24 mouse cellular contexts compared by ENCODE assay signal in the genomic region with DNA sequence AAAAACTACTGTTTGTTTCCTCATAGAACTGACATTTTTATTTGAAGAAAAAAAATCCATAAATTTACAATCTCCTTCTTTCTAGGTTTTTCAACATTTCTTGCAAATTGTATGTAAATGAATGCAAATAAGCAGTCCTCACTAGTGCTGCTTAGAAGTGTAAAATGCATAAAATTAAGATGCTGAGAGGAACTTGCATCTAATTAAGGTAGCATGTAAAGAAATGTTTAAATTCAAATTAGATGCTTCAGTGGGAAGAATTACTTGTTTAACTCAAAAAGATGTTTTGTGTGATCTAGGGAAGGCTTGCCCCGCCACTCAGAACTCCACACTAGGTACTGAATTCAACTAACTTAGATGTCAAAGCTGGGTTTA.
DNase-seq lines count a peak whose midpoint lies in the region; ATAC-seq and TF ChIP-seq lines count a peak whose summit lies in the region.
"Had no signal": no experiment of that assay in that cellular context is flagged by ENCODE, and none has a peak within 500 bp of the region (broad histone marks: within the 10 kb centered on the region; RNA-seq: fewer than 3 reads in every experiment).

No protein-coding gene starts in this region.

- H3K36me3 ChIP-seq in forebrain, embryonic 16.5 days (ENCODE audit: control insufficient read depth, insufficient read depth): no peaks in the 10 kb centered on the region
- no peaks in the 10 kb centered on the region for H3K36me3 ChIP-seq in forebrain, embryonic 11.5 days (ENCODE audit: control insufficient read depth, insufficient read depth, low read length)
- H3K36me3 ChIP-seq in hindbrain, embryonic 14.5 days (replicated peaks; ENCODE audit: control insufficient read depth, insufficient read depth): no peaks in the 10 kb centered on the region
- no peaks in the 10 kb centered on the region for H3K36me3 ChIP-seq in hindbrain, embryonic 11.5 days (ENCODE audit: control insufficient read depth, insufficient read depth, low read length)
- H3K36me3 ChIP-seq: embryonic facial prominence, embryonic 13.5 days; hindbrain, embryonic 13.5 days had no signal

- H3K27me3 ChIP-seq in forebrain, embryonic 16.5 days (replicated peaks; ENCODE audit: control insufficient read depth, insufficient read depth, low read length): no peaks in the 10 kb centered on the region
- no peaks in the 10 kb centered on the region for H3K27me3 ChIP-seq in forebrain, embryonic 11.5 days (ENCODE audit: control insufficient read depth, insufficient read depth, low read length)
- H3K27me3 ChIP-seq in hindbrain, embryonic 14.5 days (ENCODE audit: control insufficient read depth, insufficient read depth, low read length): no peaks in the 10 kb centered on the region
- H3K27me3 ChIP-seq in hindbrain, embryonic 11.5 days (ENCODE audit: control insufficient read depth, insufficient read depth, low read length): no peaks in the 10 kb centered on the region
- H3K27me3 ChIP-seq: embryonic facial prominence, embryonic 13.5 days; hindbrain, embryonic 13.5 days had no signal

- TF ChIP-seq CTCF in brain, embryonic 14.5 days (IDR thresholded peaks at IDR 0.05; ENCODE audit: borderline replicate concordance, extremely low read depth, insufficient read depth, insufficient read length): no peak

- H3K4me2 ChIP-seq in forebrain, embryonic 16.5 days (ENCODE audit: low read length): no peak overlapping the region; the same call in 1 of the 2 replicates
- no peak overlapping the region for H3K4me2 ChIP-seq in forebrain, embryonic 11.5 days (ENCODE audit: low read depth, low read length, severe bottlenecking)
- H3K4me2 ChIP-seq in hindbrain, embryonic 14.5 days (replicated peaks): no peak overlapping the region
- H3K4me2 ChIP-seq in hindbrain, embryonic 11.5 days (replicated peaks; ENCODE audit: low read depth, low read length): no peak overlapping the region
- H3K4me2 ChIP-seq: embryonic facial prominence, embryonic 13.5 days; heart, embryonic 11.5 days; hindbrain, embryonic 13.5 days had no signal

- peak; percentile 64 for ATAC-seq in forebrain, embryonic 16.5 days
- no peak for ATAC-seq in forebrain, embryonic 11.5 days (replicated peaks; ENCODE audit: low FRiP score)
- ATAC-seq in hindbrain, embryonic 14.5 days (ENCODE audit: low FRiP score): no peak
- ATAC-seq in hindbrain, embryonic 11.5 days (ENCODE audit: low FRiP score): no peak
- ATAC-seq: CD4-positive, CD25-positive, alpha-beta regulatory T cell, adult 4 months; inflammation-experienced regulatory T-cells, adult 6 months; intestine, embryonic 16.5 days had no signal

- H3K4me3 ChIP-seq in forebrain, embryonic 16.5 days (replicated peaks; ENCODE audit: low read length): no peak overlapping the region
- no peak overlapping the region for H3K4me3 ChIP-seq in forebrain, embryonic 11.5 days (ENCODE audit: low read depth, low read length)
- H3K4me3 ChIP-seq in hindbrain, embryonic 14.5 days (replicated peaks; ENCODE audit: low read length): no peak overlapping the region
- no peak overlapping the region for H3K4me3 ChIP-seq in hindbrain, embryonic 11.5 days (ENCODE audit: low read depth, low read length)
- H3K4me3 ChIP-seq: embryonic facial prominence, embryonic 13.5 days; erythroblast, embryonic 14.5 days; hindbrain, embryonic 13.5 days had no signal

- H3K27ac ChIP-seq in forebrain, embryonic 16.5 days (ENCODE audit: low read length): peak overlapping the region; percentile 92
- H3K27ac ChIP-seq in forebrain, embryonic 11.5 days (ENCODE audit: low read depth, low read length): no peak overlapping the region
- H3K27ac ChIP-seq in hindbrain, embryonic 14.5 days: peak overlapping the region; percentile 44
- no peak overlapping the region for H3K27ac ChIP-seq in hindbrain, embryonic 11.5 days (ENCODE audit: low read depth, low read length)
- H3K27ac ChIP-seq: embryonic facial prominence, embryonic 13.5 days had no signal

- TF ChIP-seq POLR2A in brain, embryonic 14.5 days (IDR thresholded peaks at IDR 0.05; ENCODE audit: borderline replicate concordance, extremely low read depth, insufficient read depth, insufficient read length, poor library complexity, severe bottlenecking): no peak

- no peak overlapping the region for H3K9ac ChIP-seq in forebrain, embryonic 16.5 days (replicated peaks; ENCODE audit: low read depth, low read length)
- H3K9ac ChIP-seq in forebrain, embryonic 11.5 days (ENCODE audit: low read length): no peak overlapping the region
- no peak overlapping the region for H3K9ac ChIP-seq in hindbrain, embryonic 14.5 days
- H3K9ac ChIP-seq in hindbrain, embryonic 11.5 days (ENCODE audit: low read depth, low read length): no peak overlapping the region
- H3K9ac ChIP-seq: embryonic facial prominence, embryonic 13.5 days; hindbrain, embryonic 13.5 days had no signal

- DNase-seq in forebrain, embryonic 11.5 days (ENCODE audit: low spot score): no peak
- DNase-seq in hindbrain, embryonic 14.5 days (ENCODE audit: low spot score): no peak
- no peak for DNase-seq in hindbrain, embryonic 11.5 days (ENCODE audit: low spot score)
- DNase-seq in brain, adult 2 months (ENCODE audit: low read depth, low spot score): peak; percentile 25
- DNase-seq in brain, embryonic 14.5 days (ENCODE audit: low read depth): peak; percentile 68
- no peak for DNase-seq in layer of hippocampus, postnatal 25 days (ENCODE audit: extremely low spot score in 1 of 2, low spot score in 1 of 2)
- DNase-seq: adrenal gland, adult 2 months; adrenal gland, postnatal 14 days; cerebellum, adult 11 months; cerebellum, adult 2 months; cerebellum, adult 9-11 months; cerebellum, postnatal 25 days; gastrocnemius, postnatal 10 days; gastrocnemius, postnatal 36 days; kidney, adult 18-20 months; kidney, adult 9 months had no signal

- H3K9me3 ChIP-seq in forebrain, embryonic 16.5 days (ENCODE audit: control insufficient read depth, low read length): no peaks in the 10 kb centered on the region
- no peaks in the 10 kb centered on the region for H3K9me3 ChIP-seq in forebrain, embryonic 11.5 days (ENCODE audit: control insufficient read depth, low read length)
- no peaks in the 10 kb centered on the region for H3K9me3 ChIP-seq in hindbrain, embryonic 14.5 days (ENCODE audit: control insufficient read depth, low read length)
- H3K9me3 ChIP-seq in hindbrain, embryonic 11.5 days (ENCODE audit: control insufficient read depth, low read length): no peaks in the 10 kb centered on the region
- H3K9me3 ChIP-seq: embryonic facial prominence, embryonic 13.5 days; hindbrain, embryonic 13.5 days had no signal

- H3K4me1 ChIP-seq in forebrain, embryonic 16.5 days (replicated peaks; ENCODE audit: control insufficient read depth, insufficient read depth, low read length): peaks cover 17% of the 10 kb centered on the region
- H3K4me1 ChIP-seq in forebrain, embryonic 11.5 days (replicated peaks; ENCODE audit: control insufficient read depth, insufficient read depth, low read length): no peaks in the 10 kb centered on the region
- H3K4me1 ChIP-seq in hindbrain, embryonic 14.5 days (replicated peaks; ENCODE audit: control insufficient read depth, insufficient read depth, low read length): peaks cover 17% of the 10 kb centered on the region
- no peaks in the 10 kb centered on the region for H3K4me1 ChIP-seq in hindbrain, embryonic 11.5 days (replicated peaks; ENCODE audit: control insufficient read depth, insufficient read depth, low read length)

- 34% methylated on average over 1 of the region's 1 CpGs for WGBS in forebrain, embryonic 16.5 days
- WGBS in forebrain, embryonic 11.5 days: 54% methylated on average over 1 of the region's 1 CpGs
- WGBS in hindbrain, embryonic 14.5 days: 56% methylated on average over 1 of the region's 1 CpGs
- 70% methylated on average over 1 of the region's 1 CpGs for WGBS in hindbrain, embryonic 11.5 days

Comparison
In these comparisons a context has a peak if more than half of its experiments do, and no peak if none do; other contexts are left out.
1. H3K27ac ChIP-seq: peak in forebrain, embryonic 16.5 days (single experiment) and hindbrain, embryonic 14.5 days (single experiment); none in forebrain, embryonic 11.5 days (single experiment) and hindbrain, embryonic 11.5 days (single experiment).
2. DNase-seq: peak in brain, adult 2 months (single experiment) and brain, embryonic 14.5 days (single experiment); none in forebrain, embryonic 11.5 days (single experiment), hindbrain, embryonic 14.5 days (single experiment), hindbrain, embryonic 11.5 days (single experiment) and layer of hippocampus, postnatal 25 days (0 of 2).